Mouse (Mus musculus): ENCODE results near the gene Cbx7. TPM values are rescaled to one million over a fixed set of nuclear protein-coding genes. Genes with fewer than 3 reads are reported as not detected.

Gene Cbx7
- polyA plus RNA-seq, 1 experiment, result 82.9 TPM

DNA sequence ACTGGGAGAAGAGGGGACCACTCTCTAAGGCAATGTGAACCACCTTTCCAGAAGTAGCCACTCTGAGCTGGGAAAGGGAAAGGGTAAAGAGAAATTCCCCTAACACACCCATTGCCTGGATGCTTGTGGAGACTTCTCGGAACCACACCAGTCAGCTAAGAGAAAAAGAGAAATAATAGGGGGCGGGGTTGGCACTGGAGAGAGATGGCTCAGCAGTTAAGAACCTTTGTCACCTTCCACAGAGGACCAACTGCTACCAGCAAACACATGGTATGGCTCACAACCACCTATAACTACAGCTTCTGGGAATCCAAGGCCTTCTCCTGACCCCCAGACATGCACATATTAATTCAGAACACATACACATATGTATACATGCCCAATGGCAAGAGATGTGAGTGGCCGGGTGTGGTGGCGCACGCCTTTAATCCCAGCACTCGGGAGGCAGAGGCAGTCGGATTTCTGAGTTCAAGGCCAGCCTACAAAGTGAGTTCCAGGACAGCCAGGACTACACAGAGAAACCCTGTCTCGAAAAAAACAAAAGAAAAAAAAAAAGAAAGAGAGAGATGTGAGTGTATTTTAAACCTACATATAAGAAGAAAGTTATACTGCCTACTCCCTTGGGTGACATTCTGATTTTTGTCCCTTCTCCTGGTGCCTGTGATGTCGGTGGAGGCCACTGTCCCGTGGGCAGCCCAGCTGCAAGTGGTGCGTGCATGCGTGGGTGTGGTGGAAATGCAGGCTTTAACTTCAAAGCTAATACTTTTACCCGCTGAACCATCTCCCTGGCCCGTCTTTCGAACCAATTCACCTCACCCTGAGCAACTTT lies 77.7 kb downstream of the Cbx7 start:
- WGBS, result 6% methylated on average over 15 of the region's 15 CpGs
- DNase-seq (ENCODE audit: low read depth in 1 of 2, low spot score in 2 of 2), result peak in 1 of 2 experiments; percentile 42

GRCm38 (mm10) chr15:79892213-79892541 lies 78.7 kb downstream of the Cbx7 start:
- no peak for TF ChIP-seq CTCF (IDR thresholded peaks at IDR 0.05; ENCODE audit: extremely low read depth, insufficient read depth, insufficient read length, insufficient replicate concordance)
- peak; percentile 89 for TF ChIP-seq POLR2A (IDR thresholded peaks at IDR 0.05; ENCODE audit: low read depth, low read length)
- peak in 1 of 2 experiments; percentile 83 for DNase-seq (ENCODE audit: low read depth in 1 of 2, low spot score in 2 of 2)
- WGBS, result 0% methylated on average over 12 of the region's 12 CpGs
- H3K36me3 ChIP-seq (ENCODE audit: control insufficient read depth, insufficient read depth, low read length), result peaks cover 25% of the 10 kb centered on the region
- peak overlapping the region; percentile 96 for H3K27ac ChIP-seq (ENCODE audit: insufficient read depth, low read length)
- no peaks in the 10 kb centered on the region for H3K27me3 ChIP-seq (ENCODE audit: control insufficient read depth, insufficient read depth, low read length)
- H3K4me1 ChIP-seq (ENCODE audit: control insufficient read depth, insufficient read depth, insufficient read length), result peaks cover 10% of the 10 kb centered on the region
- H3K4me3 ChIP-seq (ENCODE audit: extremely low read depth, insufficient read depth, insufficient read length), result peak overlapping the region; percentile 88

More for the DNA sequence above, 77.7 kb downstream of the Cbx7 start:
- peaks cover 31% of the 10 kb centered on the region for H3K36me3 ChIP-seq (ENCODE audit: control insufficient read depth, insufficient read depth, low read length)
- peaks cover 20% of the 10 kb centered on the region for H3K4me1 ChIP-seq (ENCODE audit: control insufficient read depth, insufficient read depth, insufficient read length)
- peak overlapping the region; percentile 88 for H3K4me3 ChIP-seq (ENCODE audit: extremely low read depth, insufficient read depth, insufficient read length)
- H3K27me3 ChIP-seq (ENCODE audit: control insufficient read depth, insufficient read depth, low read length), result no peaks in the 10 kb centered on the region
- TF ChIP-seq POLR2A (IDR thresholded peaks at IDR 0.05; ENCODE audit: low read depth, low read length) (peak; percentile 49; the same call in 1 of the 2 replicates), CTCF (IDR thresholded peaks at IDR 0.05; ENCODE audit: extremely low read depth, insufficient read depth, insufficient read length, insufficient replicate concordance) (no peak)
- H3K27ac ChIP-seq (ENCODE audit: insufficient read depth, low read length), result peak overlapping the region; percentile 96

- TF ChIP-seq POLR2A (IDR thresholded peaks at IDR 0.05; ENCODE audit: low read depth, low read length) (peak; percentile 42; the same call in 1 of the 2 replicates), CTCF (IDR thresholded peaks at IDR 0.05; ENCODE audit: extremely low read depth, insufficient read depth, insufficient read length, insufficient replicate concordance) (peak; percentile 86; the same call in 1 of the 2 replicates)
- peak; percentile 70 to 84 for DNase-seq (ENCODE audit: low read depth in 1 of 2, low spot score in 2 of 2)
- Histone ChIP-seq H3K27me3 (ENCODE audit: control insufficient read depth, insufficient read depth, low read length) (no peaks in the 10 kb centered on the region), H3K36me3 (ENCODE audit: control insufficient read depth, insufficient read depth, low read length) (peaks cover 24% of the 10 kb centered on the region), H3K4me1 (ENCODE audit: control insufficient read depth, insufficient read depth, insufficient read length) (peaks cover 8% of the 10 kb centered on the region), H3K4me3 (ENCODE audit: extremely low read depth, insufficient read depth, insufficient read length) (peak within 1 kb of the TSS; percentile 88), H3K27ac (ENCODE audit: insufficient read depth, low read length) (peak within 1 kb of the TSS; percentile 96)
- under 1% methylated on average over 20 of the region's 20 CpGs for WGBS
Observed at GRCm38 (mm10) chr15:79891436-79892212, 79.3 kb downstream of the Cbx7 start, which contains the start of gene Apobec3. Gene Apobec3, plus strand, starts transcription at chr15:79891659.

GRCm38 (mm10) chr15:79884820-79885219 lies 86.1 kb downstream of the Cbx7 start:
- Histone ChIP-seq H3K27ac (ENCODE audit: insufficient read depth, low read length) (no peak overlapping the region), H3K36me3 (ENCODE audit: control insufficient read depth, insufficient read depth, low read length) (peaks cover 7% of the 10 kb centered on the region), H3K4me1 (ENCODE audit: control insufficient read depth, insufficient read depth, insufficient read length) (peaks cover 7% of the 10 kb centered on the region; the same call in 1 of the 2 replicates), H3K4me3 (ENCODE audit: extremely low read depth, insufficient read depth, insufficient read length) (no peak overlapping the region), H3K27me3 (ENCODE audit: control insufficient read depth, insufficient read depth, low read length) (no peaks in the 10 kb centered on the region)
- WGBS, result 90% methylated on average over 5 of the region's 5 CpGs
- no peak for DNase-seq (ENCODE audit: low read depth in 1 of 2, low spot score in 2 of 2)
- TF ChIP-seq CTCF (IDR thresholded peaks at IDR 0.05; ENCODE audit: extremely low read depth, insufficient read depth, insufficient read length, insufficient replicate concordance), result no peak
- no peak for TF ChIP-seq POLR2A (IDR thresholded peaks at IDR 0.05; ENCODE audit: low read depth, low read length)

- no peaks in the 10 kb centered on the region for H3K27me3 ChIP-seq (ENCODE audit: control insufficient read depth, insufficient read depth, low read length)
- peak; percentile 90 for TF ChIP-seq CTCF (IDR thresholded peaks at IDR 0.05; ENCODE audit: extremely low read depth, insufficient read depth, insufficient read length, insufficient replicate concordance)
- TF ChIP-seq POLR2A (IDR thresholded peaks at IDR 0.05; ENCODE audit: low read depth, low read length), result no peak
- peaks cover 7% of the 10 kb centered on the region; the same call in 1 of the 2 replicates for H3K4me1 ChIP-seq (ENCODE audit: control insufficient read depth, insufficient read depth, insufficient read length)
- peak overlapping the region; percentile 14 for H3K27ac ChIP-seq (ENCODE audit: insufficient read depth, low read length)
- H3K4me3 ChIP-seq (ENCODE audit: extremely low read depth, insufficient read depth, insufficient read length), result peak overlapping the region; percentile 69
- H3K36me3 ChIP-seq (ENCODE audit: control insufficient read depth, insufficient read depth, low read length), result peaks cover 7% of the 10 kb centered on the region
- under 1% methylated on average over 30 of the region's 30 CpGs for WGBS
- peak; percentile 71 to 91 for DNase-seq (ENCODE audit: low read depth in 1 of 2, low spot score in 2 of 2)
Observed at GRCm38 (mm10) chr15:79883352-79883822, 87.5 kb downstream of the Cbx7 start.

DNA sequence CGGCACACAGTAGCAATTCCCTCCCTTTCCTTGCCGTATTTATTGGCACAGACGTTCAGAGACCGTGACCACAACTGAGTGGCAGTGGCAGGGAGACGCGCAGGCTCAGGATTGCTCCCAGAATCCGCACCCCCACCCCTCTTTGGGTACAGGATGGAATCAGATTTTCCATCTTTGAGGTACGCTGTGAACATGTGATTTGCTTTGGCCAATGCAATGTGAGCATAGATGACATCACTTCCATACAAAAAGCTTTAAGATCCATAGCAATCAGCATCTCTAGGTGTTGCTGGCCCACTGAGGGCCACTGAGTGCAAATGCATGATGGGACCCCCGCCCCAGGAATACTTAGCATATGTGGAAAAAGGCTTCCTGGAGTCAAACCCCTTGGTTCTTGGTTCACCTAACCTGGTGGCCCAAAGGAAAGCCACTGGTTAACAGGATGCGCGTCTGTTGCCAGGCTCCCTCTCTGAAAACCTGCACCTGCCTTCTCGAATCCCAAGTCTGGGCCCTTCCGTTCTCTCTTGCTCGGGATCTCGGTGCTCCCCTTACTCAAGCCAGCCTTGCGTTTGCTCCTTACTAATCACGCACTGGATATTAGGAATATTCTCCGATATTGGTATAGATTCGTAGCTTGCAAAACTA lies 88.2 kb downstream of the Cbx7 start:
- peak overlapping the region; percentile 7; the same call in 1 of the 2 replicates for H3K4me3 ChIP-seq (ENCODE audit: extremely low read depth, insufficient read depth, insufficient read length)
- no peak overlapping the region for H3K27ac ChIP-seq (ENCODE audit: insufficient read depth, low read length)
- peaks cover 2% of the 10 kb centered on the region for H3K36me3 ChIP-seq (ENCODE audit: control insufficient read depth, insufficient read depth, low read length)
- 38% methylated on average over 19 of the region's 19 CpGs for WGBS
- no peaks in the 10 kb centered on the region for H3K27me3 ChIP-seq (ENCODE audit: control insufficient read depth, insufficient read depth, low read length)
- peaks cover 7% of the 10 kb centered on the region; the same call in 1 of the 2 replicates for H3K4me1 ChIP-seq (ENCODE audit: control insufficient read depth, insufficient read depth, insufficient read length)
- DNase-seq (ENCODE audit: low read depth in 1 of 2, low spot score in 2 of 2), result no peak
- TF ChIP-seq POLR2A (IDR thresholded peaks at IDR 0.05; ENCODE audit: low read depth, low read length) (no peak), CTCF (IDR thresholded peaks at IDR 0.05; ENCODE audit: extremely low read depth, insufficient read depth, insufficient read length, insufficient replicate concordance) (no peak)

All from spleen, adult 2 months (tissue).